Mouse (Mus musculus) bone marrow macrophage, adult 2 months (primary cell): ENCODE results near the gene Fam57b.

Experiments used
- CTCF ChIP-seq: IDR thresholded peaks from 2 replicates; pipeline ENCODE4 v1.5.1; 2012; ENCODE audit warnings: low read depth, mild to moderate bottlenecking, low read length, moderate library complexity
- POLR2A ChIP-seq: IDR thresholded peaks from 2 replicates; pipeline ENCODE4 v1.6.1; 2012; ENCODE audit warnings: mild to moderate bottlenecking, low read depth, low read length, borderline replicate concordance

DNA sequence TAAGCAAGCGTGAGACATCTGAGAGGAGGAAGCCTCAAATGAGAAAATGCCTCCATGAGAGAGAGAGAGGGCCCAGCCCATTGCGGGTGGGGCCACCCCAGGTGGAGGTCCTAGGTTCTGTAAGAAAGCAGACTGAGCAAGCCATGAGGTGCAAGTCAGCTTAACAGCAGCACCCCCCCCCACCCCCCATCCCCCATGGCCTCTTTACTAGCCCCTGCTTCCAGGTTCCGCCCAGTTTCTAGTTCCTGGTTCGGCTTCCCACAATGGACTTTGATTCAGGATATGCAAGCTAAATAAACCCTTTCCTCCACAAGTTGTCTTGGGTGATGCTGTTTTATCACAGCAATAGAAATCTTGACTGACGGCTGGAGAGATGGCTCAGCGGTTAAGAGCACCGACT is 48.6 kb upstream of the Fam57b start:
- TF ChIP-seq POLR2A (no peak), CTCF (no peak)
